Mouse (Mus musculus): ENCODE data around the gene Phlda2. TPM values are rescaled to one million over a fixed set of nuclear protein-coding genes. Genes with fewer than 3 reads are reported as not detected.
A peak's percentile ranks its signal among the peaks of the same experiment; 100 is the strongest.

Phlda2 gene
- total RNA-seq, 4 experiments from 2014 or later = not detected

- DNase-seq (ENCODE audit: low spot score in 2 of 2) = peak in 1 of 2 experiments; percentile 54
These were observed 39.0 kb downstream of the Phlda2 start for GRCm38 (mm10) chr7:143463865-143464415.

DNA sequence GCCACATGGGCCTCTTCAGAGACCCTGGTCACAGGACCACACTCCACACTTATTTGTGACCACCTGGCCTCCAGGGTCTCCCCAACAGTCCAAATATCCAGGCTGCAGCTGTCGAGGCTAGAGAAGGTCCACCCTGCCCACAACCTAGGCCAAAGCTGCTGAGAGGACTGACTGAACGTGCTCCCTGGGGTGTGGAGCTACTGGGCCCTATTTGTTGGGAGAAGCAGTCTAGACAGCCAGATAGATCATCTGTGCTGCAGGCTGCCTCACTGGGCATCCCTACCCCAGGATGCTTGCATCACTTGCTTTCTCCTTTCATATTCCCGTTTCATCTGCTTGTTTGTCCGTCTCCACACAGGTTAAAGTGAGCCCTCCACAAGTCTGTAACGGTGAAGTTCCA is 40.4 kb downstream of the Phlda2 start:
- no peak for DNase-seq (ENCODE audit: low spot score in 2 of 2)

GRCm38 (mm10) chr7:143461920-143462319 is 41.0 kb downstream of the Phlda2 start:
- no peak for DNase-seq (ENCODE audit: low spot score in 2 of 2)

GRCm38 (mm10) chr7:143461294-143461870 is 41.6 kb downstream of the Phlda2 start:
- no peak for DNase-seq (ENCODE audit: low spot score in 2 of 2)

DNA sequence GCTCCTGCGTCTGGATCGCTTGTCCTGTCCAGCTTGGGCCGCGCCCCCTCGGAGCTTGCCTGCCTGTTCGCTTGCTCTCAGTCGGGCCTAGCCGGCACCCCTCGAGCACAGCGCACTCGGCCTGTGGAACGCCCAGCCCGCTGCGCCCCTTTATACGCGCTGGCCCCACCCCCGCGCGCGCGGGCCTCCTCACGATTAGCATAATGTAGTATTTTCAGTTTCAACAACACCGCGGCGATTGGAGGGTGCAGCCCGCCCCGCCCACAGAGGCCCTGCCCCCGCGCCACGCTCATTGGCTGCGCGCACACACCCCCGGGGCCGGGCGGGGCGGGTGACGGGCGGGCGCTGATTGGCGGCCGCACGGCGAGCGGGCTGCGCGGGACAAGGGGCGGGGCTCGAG is 42.1 kb downstream of the Phlda2 start, which contains the start of gene Cdkn1c:
Gene Cdkn1c (minus strand): TSS at position 177 of the 400 bp plus-strand sequence.
- peak; percentile 45 to 84 for DNase-seq (ENCODE audit: low spot score in 2 of 2)

DNA sequence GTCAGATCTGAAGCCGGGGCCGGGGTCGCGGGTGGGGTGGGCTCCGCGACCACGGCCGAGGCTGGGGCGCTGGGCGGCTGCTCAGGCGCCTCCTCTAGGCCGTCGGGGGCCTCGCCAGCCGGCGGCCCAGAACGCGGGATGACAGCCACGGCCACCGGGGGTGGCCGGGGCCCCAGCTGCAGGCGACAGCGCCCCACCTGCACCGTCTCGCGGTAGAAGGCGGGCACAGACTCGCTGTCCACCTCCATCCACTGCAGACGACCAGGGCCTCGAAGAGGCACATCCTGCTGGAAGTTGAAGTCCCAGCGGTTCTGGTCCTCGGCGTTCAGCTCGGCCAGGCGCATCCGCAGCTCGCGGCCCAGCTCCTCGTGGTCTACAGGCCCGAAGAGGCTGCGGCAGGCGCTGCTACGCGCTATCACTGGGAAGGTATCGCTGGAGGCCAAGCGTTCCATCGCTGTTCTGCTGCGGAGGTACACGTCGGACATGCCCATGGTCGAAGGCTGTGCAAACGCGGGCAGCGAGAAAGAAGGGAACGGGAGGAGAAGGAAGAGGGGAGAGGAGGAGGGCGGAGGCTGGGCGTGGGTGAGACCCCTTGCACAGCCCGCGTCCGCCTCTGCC is 42.6 kb downstream of the Phlda2 start:
- DNase-seq (ENCODE audit: low spot score in 2 of 2) = no peak

DNA sequence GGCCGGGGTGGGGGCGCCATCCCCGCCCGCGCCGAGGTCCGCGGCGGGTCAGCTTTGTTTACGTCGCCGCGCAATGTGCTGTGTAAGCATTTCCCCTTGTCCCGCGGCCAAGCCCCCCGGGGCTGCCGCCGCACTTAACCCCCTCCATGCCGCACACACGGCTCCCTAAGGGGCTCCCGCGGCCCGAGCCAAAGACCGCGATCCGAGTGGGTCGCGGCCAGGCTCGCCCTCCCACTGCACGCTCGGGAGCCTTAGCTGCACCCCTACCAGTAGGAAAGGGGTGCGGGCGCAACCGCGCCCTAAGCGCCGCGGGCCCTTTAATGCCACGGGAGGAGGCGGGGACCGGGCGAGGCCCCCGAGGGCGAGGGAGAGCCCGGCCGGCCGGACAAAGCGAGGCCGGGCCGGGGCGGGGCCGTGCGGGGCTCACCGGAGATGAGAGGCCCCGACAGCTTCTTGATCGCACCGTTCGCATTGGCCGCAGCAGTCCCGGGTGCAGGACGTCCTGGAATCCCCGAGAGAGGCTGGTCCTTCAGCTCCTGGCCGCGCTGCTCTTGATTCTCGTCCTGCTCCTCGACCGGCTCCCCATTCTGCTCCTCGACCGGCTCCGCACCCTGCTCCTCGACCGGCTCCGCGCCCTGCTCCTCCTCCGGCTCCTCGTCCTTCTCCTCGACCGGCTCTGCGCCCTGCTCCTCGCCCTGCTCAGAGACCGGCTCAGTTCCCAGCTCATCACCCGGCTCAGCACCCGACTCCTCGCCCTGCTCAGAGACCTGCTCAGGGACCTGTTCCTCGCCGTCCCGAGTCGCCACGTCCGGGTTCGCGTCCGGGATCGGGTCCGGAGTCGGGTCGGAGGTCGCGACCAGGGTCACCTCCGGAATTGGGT is 43.4 kb downstream of the Phlda2 start:
- no peak for DNase-seq (ENCODE audit: low spot score in 2 of 2)

- DNase-seq (ENCODE audit: low spot score in 2 of 2) = no peak
These were observed 44.0 kb downstream of the Phlda2 start for GRCm38 (mm10) chr7:143458963-143459331.

Other genes starting within 250 kb of the Phlda2 start
- 10 to 100 TPM; 16.4 to 17.3 (median 16.9) TPM for gene Cdkn1c, start 42.1 kb downstream of the Phlda2 start, total RNA-seq (2022)
- 1 to 10 TPM in 3 of 4 experiments, under 1 TPM in 1; 0.78 to 1.8 (median 1.2) TPM for gene Slc22a18, start 29.4 kb downstream of the Phlda2 start, total RNA-seq (2022)
- 100 to 1,000 TPM; 106 to 123 (median 113) TPM for gene Nap1l4, start 46.0 kb upstream of the Phlda2 start, total RNA-seq (2022)
- gene Cars, start 96.9 kb upstream of the Phlda2 start, total RNA-seq (2022) = 10 to 100 TPM; 50.1 to 58.2 (median 54.2) TPM
- not detected for gene Tnfrsf26, start 125.6 kb upstream of the Phlda2 start, total RNA-seq (2022)
- 1 to 10 TPM; 1.0 to 2.9 (median 2.8) TPM for gene Tnfrsf22, start 146.5 kb upstream of the Phlda2 start, total RNA-seq (2022)
- 1 to 10 TPM in 2 of 4 experiments, under 1 TPM in 2; 0.72 to 2.3 (median 1.1) TPM for gene Tnfrsf23, start 182.7 kb upstream of the Phlda2 start, total RNA-seq (2022)